Mouse (Mus musculus): ENCODE measurements at regions not wholly inside any gene's neighbourhood (a gene's known extent, or its start where the extent isn't known, plus 50 kb on each side); places are given as distances from the start of the nearest gene placed in this dataset.

DNA sequence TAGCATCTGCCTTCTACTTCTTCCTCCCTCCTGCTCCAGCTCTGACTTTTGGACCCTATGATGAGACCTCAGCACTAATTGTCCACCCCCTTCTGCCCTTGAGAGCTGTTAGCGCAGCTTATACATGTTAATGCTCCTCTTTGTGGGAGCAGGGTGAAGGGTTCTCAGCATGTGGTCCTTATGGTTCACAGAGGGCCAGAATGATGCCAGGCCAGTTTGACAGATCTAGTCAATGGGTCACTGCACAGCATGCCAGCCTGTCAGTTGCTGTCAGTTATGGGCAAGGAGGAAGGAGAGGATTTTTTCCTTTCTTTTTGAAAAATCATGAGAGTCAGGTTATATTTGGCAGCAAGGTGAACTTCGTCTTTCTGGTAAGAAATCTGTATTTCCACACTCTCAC is 68.4 kb downstream of the 4931417E11Rik start:
- no peaks in the 10 kb centered on the region for H3K9me3 ChIP-seq (ENCODE audit: control insufficient read depth, low read length)
- 80% methylated on average over 2 of the region's 2 CpGs for WGBS

GRCm38 (mm10) chr6:73389301-73389700 is 80.2 kb downstream of the 4931417E11Rik start:
- no peaks in the 10 kb centered on the region for H3K4me1 ChIP-seq (ENCODE audit: control insufficient read depth, insufficient read depth, low read length)
- ATAC-seq = no peak
- H3K4me3 ChIP-seq (ENCODE audit: low read length) = no peak overlapping the region
- no peak overlapping the region for H3K27ac ChIP-seq (ENCODE audit: low read length)
- 69% methylated on average over 6 of the region's 6 CpGs for WGBS
- no peaks in the 10 kb centered on the region for H3K27me3 ChIP-seq (replicated peaks; ENCODE audit: control insufficient read depth, insufficient read depth, low read length)
- no peak overlapping the region for H3K9ac ChIP-seq (ENCODE audit: low read depth, low read length)
- no peaks in the 10 kb centered on the region for H3K36me3 ChIP-seq (ENCODE audit: control insufficient read depth, insufficient read depth, low read length)
- no peaks in the 10 kb centered on the region for H3K9me3 ChIP-seq (ENCODE audit: control insufficient read depth, low read length)
- no peak overlapping the region for H3K4me2 ChIP-seq (ENCODE audit: low read depth, low read length)

More for the DNA sequence above, 68.4 kb downstream of the 4931417E11Rik start:
- Histone ChIP-seq H3K36me3 (ENCODE audit: control insufficient read depth, insufficient read depth, low read length) (no peaks in the 10 kb centered on the region), H3K4me3 (ENCODE audit: low read length) (no peak overlapping the region), H3K4me2 (ENCODE audit: low read depth, low read length) (no peak overlapping the region), H3K9ac (ENCODE audit: low read depth, low read length) (no peak overlapping the region), H3K4me1 (ENCODE audit: control insufficient read depth, insufficient read depth, low read length) (no peaks in the 10 kb centered on the region), H3K27ac (ENCODE audit: low read length) (no peak overlapping the region), H3K27me3 (replicated peaks; ENCODE audit: control insufficient read depth, insufficient read depth, low read length) (no peaks in the 10 kb centered on the region)
- ATAC-seq = no peak

GRCm38 (mm10) chr6:73386261-73386660 is 83.2 kb downstream of the 4931417E11Rik start:
- Histone ChIP-seq H3K4me2 (ENCODE audit: low read depth, low read length) (no peak overlapping the region), H3K36me3 (ENCODE audit: control insufficient read depth, insufficient read depth, low read length) (no peaks in the 10 kb centered on the region), H3K9me3 (ENCODE audit: control insufficient read depth, low read length) (no peaks in the 10 kb centered on the region), H3K4me1 (ENCODE audit: control insufficient read depth, insufficient read depth, low read length) (no peaks in the 10 kb centered on the region), H3K9ac (ENCODE audit: low read depth, low read length) (no peak overlapping the region), H3K27me3 (replicated peaks; ENCODE audit: control insufficient read depth, insufficient read depth, low read length) (no peaks in the 10 kb centered on the region), H3K27ac (ENCODE audit: low read length) (no peak overlapping the region), H3K4me3 (ENCODE audit: low read length) (no peak overlapping the region)
- ATAC-seq = no peak
- WGBS = 84% methylated on average over 3 of the region's 3 CpGs

DNA sequence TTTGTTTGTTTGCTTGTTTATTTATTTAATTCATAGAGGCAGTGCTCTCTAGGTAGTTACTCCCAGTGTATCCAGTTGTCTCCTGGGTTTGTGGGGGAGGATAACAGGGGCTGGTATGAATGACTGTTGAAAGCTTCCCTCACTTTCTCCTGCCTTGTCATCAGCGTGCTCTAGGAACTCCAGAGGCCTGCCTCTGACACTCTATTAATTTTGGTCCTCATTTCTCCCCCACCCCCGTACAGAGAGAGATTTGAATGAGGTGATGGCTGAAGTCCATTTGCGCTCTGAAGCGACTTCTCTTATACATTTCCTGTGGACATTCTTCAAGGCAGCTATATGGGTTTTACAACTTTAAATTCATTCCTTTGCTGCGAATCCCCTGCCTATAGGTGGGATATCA is 89.6 kb downstream of the 4931417E11Rik start:
- H3K4me1 ChIP-seq (ENCODE audit: control insufficient read depth, insufficient read depth, low read length) = no peaks in the 10 kb centered on the region
- no peak overlapping the region for H3K9ac ChIP-seq (ENCODE audit: low read depth, low read length)
- no peaks in the 10 kb centered on the region for H3K36me3 ChIP-seq (ENCODE audit: control insufficient read depth, insufficient read depth, low read length)
- H3K4me3 ChIP-seq (ENCODE audit: low read length) = no peak overlapping the region
- 76% methylated on average over 5 of the region's 5 CpGs for WGBS
- ATAC-seq = no peak
- no peaks in the 10 kb centered on the region for H3K27me3 ChIP-seq (replicated peaks; ENCODE audit: control insufficient read depth, insufficient read depth, low read length)
- H3K4me2 ChIP-seq (ENCODE audit: low read depth, low read length) = no peak overlapping the region
- 0 out of 2 replicates have a peak, but pooled peaks cover 3% of the 10 kb centered on the region for H3K9me3 ChIP-seq (ENCODE audit: control insufficient read depth, low read length)
- no peak overlapping the region for H3K27ac ChIP-seq (ENCODE audit: low read length)

- WGBS = 90% methylated on average over 8 of the region's 8 CpGs
- H3K9ac ChIP-seq (ENCODE audit: low read depth, low read length) = no peak overlapping the region
- H3K9me3 ChIP-seq (ENCODE audit: control insufficient read depth, low read length) = 0 out of 2 replicates have a peak, but pooled peaks cover 3% of the 10 kb centered on the region
- H3K36me3 ChIP-seq (ENCODE audit: control insufficient read depth, insufficient read depth, low read length) = no peaks in the 10 kb centered on the region
- H3K4me3 ChIP-seq (ENCODE audit: low read length) = no peak overlapping the region
- no peak for ATAC-seq
- H3K27ac ChIP-seq (ENCODE audit: low read length) = no peak overlapping the region
- H3K4me1 ChIP-seq (ENCODE audit: control insufficient read depth, insufficient read depth, low read length) = no peaks in the 10 kb centered on the region
- no peaks in the 10 kb centered on the region for H3K27me3 ChIP-seq (replicated peaks; ENCODE audit: control insufficient read depth, insufficient read depth, low read length)
- no peak overlapping the region for H3K4me2 ChIP-seq (ENCODE audit: low read depth, low read length)
Observed at GRCm38 (mm10) chr6:73377884-73378283, 91.6 kb downstream of the 4931417E11Rik start.

- no peaks in the 10 kb centered on the region for H3K27me3 ChIP-seq (replicated peaks; ENCODE audit: control insufficient read depth, insufficient read depth, low read length)
- 95% methylated on average over 11 of the region's 11 CpGs for WGBS
- H3K4me1 ChIP-seq (ENCODE audit: control insufficient read depth, insufficient read depth, low read length) = no peaks in the 10 kb centered on the region
- H3K4me3 ChIP-seq (ENCODE audit: low read length) = no peak overlapping the region
- H3K36me3 ChIP-seq (ENCODE audit: control insufficient read depth, insufficient read depth, low read length) = no peaks in the 10 kb centered on the region
- no peak overlapping the region for H3K27ac ChIP-seq (ENCODE audit: low read length)
- H3K4me2 ChIP-seq (ENCODE audit: low read depth, low read length) = no peak overlapping the region
- H3K9ac ChIP-seq (ENCODE audit: low read depth, low read length) = no peak overlapping the region
- H3K9me3 ChIP-seq (ENCODE audit: control insufficient read depth, low read length) = 0 out of 2 replicates have a peak, but pooled peaks cover 3% of the 10 kb centered on the region
- ATAC-seq = no peak
Observed at GRCm38 (mm10) chr6:73376291-73376690, 93.2 kb downstream of the 4931417E11Rik start.

- ATAC-seq = no peak
- 86% methylated on average over 5 of the region's 5 CpGs for WGBS
- no peak overlapping the region for H3K9ac ChIP-seq (ENCODE audit: low read depth, low read length)
- H3K27me3 ChIP-seq (replicated peaks; ENCODE audit: control insufficient read depth, insufficient read depth, low read length) = no peaks in the 10 kb centered on the region
- no peak overlapping the region for H3K27ac ChIP-seq (ENCODE audit: low read length)
- no peak overlapping the region for H3K4me3 ChIP-seq (ENCODE audit: low read length)
- H3K36me3 ChIP-seq (ENCODE audit: control insufficient read depth, insufficient read depth, low read length) = no peaks in the 10 kb centered on the region
- no peaks in the 10 kb centered on the region for H3K4me1 ChIP-seq (ENCODE audit: control insufficient read depth, insufficient read depth, low read length)
- H3K9me3 ChIP-seq (ENCODE audit: control insufficient read depth, low read length) = 0 out of 2 replicates have a peak, but pooled peaks cover 3% of the 10 kb centered on the region
- H3K4me2 ChIP-seq (ENCODE audit: low read depth, low read length) = no peak overlapping the region
Observed at GRCm38 (mm10) chr6:73372901-73373300, 96.6 kb downstream of the 4931417E11Rik start.

- Histone ChIP-seq H3K4me3 (ENCODE audit: low read length) (no peak overlapping the region), H3K27ac (ENCODE audit: low read length) (no peak overlapping the region), H3K36me3 (ENCODE audit: control insufficient read depth, insufficient read depth, low read length) (no peaks in the 10 kb centered on the region), H3K9me3 (ENCODE audit: control insufficient read depth, low read length) (0 out of 2 replicates have a peak, but pooled peaks cover 3% of the 10 kb centered on the region), H3K27me3 (replicated peaks; ENCODE audit: control insufficient read depth, insufficient read depth, low read length) (no peaks in the 10 kb centered on the region), H3K4me2 (ENCODE audit: low read depth, low read length) (no peak overlapping the region), H3K4me1 (ENCODE audit: control insufficient read depth, insufficient read depth, low read length) (no peaks in the 10 kb centered on the region), H3K9ac (ENCODE audit: low read depth, low read length) (no peak overlapping the region)
- WGBS = 90% methylated on average over 5 of the region's 5 CpGs
- no peak for ATAC-seq
Observed at GRCm38 (mm10) chr6:73371866-73372265, 97.6 kb downstream of the 4931417E11Rik start.

- Histone ChIP-seq H3K4me1 (ENCODE audit: control insufficient read depth, insufficient read depth, low read length) (no peaks in the 10 kb centered on the region), H3K27me3 (replicated peaks; ENCODE audit: control insufficient read depth, insufficient read depth, low read length) (no peaks in the 10 kb centered on the region), H3K9me3 (ENCODE audit: control insufficient read depth, low read length) (no peaks in the 10 kb centered on the region), H3K36me3 (ENCODE audit: control insufficient read depth, insufficient read depth, low read length) (no peaks in the 10 kb centered on the region), H3K4me2 (ENCODE audit: low read depth, low read length) (no peak overlapping the region), H3K27ac (ENCODE audit: low read length) (no peak overlapping the region), H3K9ac (ENCODE audit: low read depth, low read length) (no peak overlapping the region), H3K4me3 (ENCODE audit: low read length) (no peak overlapping the region)
- ATAC-seq = no peak
- 89% methylated on average over 4 of the region's 4 CpGs for WGBS
Observed at GRCm38 (mm10) chr6:73370901-73371300, 98.6 kb downstream of the 4931417E11Rik start.

DNA sequence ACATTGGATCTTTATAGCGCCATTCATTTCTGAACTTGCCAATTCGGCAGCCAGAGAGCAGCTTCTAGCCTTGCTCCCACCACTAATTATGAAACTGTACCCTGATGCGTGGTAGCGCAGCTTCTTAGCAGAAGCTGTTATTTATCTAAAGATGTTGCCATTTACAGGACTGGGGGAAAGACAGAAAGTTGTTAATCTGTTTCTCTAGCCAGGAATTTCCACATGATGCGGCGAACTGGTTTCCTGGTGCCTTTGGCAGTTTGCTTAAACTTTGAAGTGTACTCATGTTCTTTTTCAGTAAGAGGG is 100.7 kb downstream of the 4931417E11Rik start:
- H3K27me3 ChIP-seq (replicated peaks; ENCODE audit: control insufficient read depth, insufficient read depth, low read length) = no peaks in the 10 kb centered on the region
- no peak for ATAC-seq
- no peaks in the 10 kb centered on the region for H3K4me1 ChIP-seq (ENCODE audit: control insufficient read depth, insufficient read depth, low read length)
- no peaks in the 10 kb centered on the region for H3K36me3 ChIP-seq (ENCODE audit: control insufficient read depth, insufficient read depth, low read length)
- no peak overlapping the region for H3K9ac ChIP-seq (ENCODE audit: low read depth, low read length)
- WGBS = 23% methylated on average over 6 of the region's 6 CpGs
- H3K4me3 ChIP-seq (ENCODE audit: low read length) = no peak overlapping the region
- no peaks in the 10 kb centered on the region for H3K9me3 ChIP-seq (ENCODE audit: control insufficient read depth, low read length)
- no peak overlapping the region for H3K27ac ChIP-seq (ENCODE audit: low read length)
- peak overlapping the region; percentile 39 for H3K4me2 ChIP-seq (ENCODE audit: low read depth, low read length)
